Mouse (Mus musculus) lung, embryonic 14.5 days (tissue): ENCODE results near the gene Tmem80. TPM values are rescaled to one million over a fixed set of nuclear protein-coding genes. Genes with fewer than 3 reads are reported as not detected.

Experiments
- ATAC-seq: fragments of 200-750 bp; cut with Nextera tagmentation; 2 replicates; pipeline ENCODE4 v1.8.0; 2017; ENCODE audit warnings: mild to moderate bottlenecking, moderate TSS enrichment, moderate library complexity; ENCODE audit not compliant: insufficient read depth
- DNase-seq: peaks from one replicate; pipeline ENCODE4 v3.0.0-alpha.2; 2015
- H3K27ac ChIP-seq: fragments of 300-500 bp; sonication (generic); 2 replicates; pipeline ENCODE4 v1.5.1; 2014; ENCODE audit warnings: low read depth, mild to moderate bottlenecking, moderate library complexity
- H3K27me3 ChIP-seq: fragments of 300-500 bp; sonication (generic); 2 replicates; pipeline ENCODE4 v1.6.1; 2014; ENCODE audit warnings: low read length, control low read depth; ENCODE audit not compliant: insufficient read depth
- H3K36me3 ChIP-seq: fragments of 300-500 bp; sonication (generic); 2 replicates; pipeline ENCODE4 v1.6.1; 2014; ENCODE audit warnings: control low read depth; ENCODE audit not compliant: insufficient read depth
- H3K4me1 ChIP-seq: fragments of 300-500 bp; sonication (generic); 2 replicates; pipeline ENCODE4 v1.6.1; 2014; ENCODE audit warnings: antibody characterized with exemption, control low read depth; ENCODE audit not compliant: insufficient read depth
- H3K4me2 ChIP-seq: fragments of 300-500 bp; sonication (generic); 2 replicates; pipeline ENCODE4 v1.6.1; 2014; ENCODE audit warnings: mild to moderate bottlenecking
- H3K4me3 ChIP-seq: fragments of 300-500 bp; sonication (generic); 2 replicates; pipeline ENCODE4 v1.5.1; 2014; ENCODE audit warnings: low read depth, low read length
- H3K9ac ChIP-seq: fragments of 300-500 bp; sonication (generic); 2 replicates; pipeline ENCODE4 v1.6.1; 2014
- H3K9me3 ChIP-seq: fragments of 300-500 bp; sonication (generic); 2 replicates; pipeline ENCODE4 v1.6.1; 2016; ENCODE audit warnings: low read depth, low read length, control low read depth
- CTCF ChIP-seq: IDR thresholded peaks from 2 replicates; pipeline ENCODE4 v1.5.1; 2016; ENCODE audit warnings: antibody characterized with exemption, low read depth
- WGBS: fragments of 180-500 bp; shearing (Covaris S2); extraction: QIAGEN DNeasy Blood & Tissue Kit; methylation state at CpG from one replicate; pipeline ENCODE4 v1.1.7; 2014; 5-methylcytosine and 5-hydroxymethylcytosine counted together
- polyA plus RNA-seq: library from polyadenylated mRNA; unstranded; fragments of >200 nt; fragmentation: Nextera tagmentation; extraction: Ambion mirVana; gene quantifications from 2 replicates; pipeline ENCODE4 v1.2.1, GENCODE M21; 2014

Gene Tmem80
- polyA plus RNA-seq, 1 experiment from 2014 or later, result 28.8 TPM

DNA sequence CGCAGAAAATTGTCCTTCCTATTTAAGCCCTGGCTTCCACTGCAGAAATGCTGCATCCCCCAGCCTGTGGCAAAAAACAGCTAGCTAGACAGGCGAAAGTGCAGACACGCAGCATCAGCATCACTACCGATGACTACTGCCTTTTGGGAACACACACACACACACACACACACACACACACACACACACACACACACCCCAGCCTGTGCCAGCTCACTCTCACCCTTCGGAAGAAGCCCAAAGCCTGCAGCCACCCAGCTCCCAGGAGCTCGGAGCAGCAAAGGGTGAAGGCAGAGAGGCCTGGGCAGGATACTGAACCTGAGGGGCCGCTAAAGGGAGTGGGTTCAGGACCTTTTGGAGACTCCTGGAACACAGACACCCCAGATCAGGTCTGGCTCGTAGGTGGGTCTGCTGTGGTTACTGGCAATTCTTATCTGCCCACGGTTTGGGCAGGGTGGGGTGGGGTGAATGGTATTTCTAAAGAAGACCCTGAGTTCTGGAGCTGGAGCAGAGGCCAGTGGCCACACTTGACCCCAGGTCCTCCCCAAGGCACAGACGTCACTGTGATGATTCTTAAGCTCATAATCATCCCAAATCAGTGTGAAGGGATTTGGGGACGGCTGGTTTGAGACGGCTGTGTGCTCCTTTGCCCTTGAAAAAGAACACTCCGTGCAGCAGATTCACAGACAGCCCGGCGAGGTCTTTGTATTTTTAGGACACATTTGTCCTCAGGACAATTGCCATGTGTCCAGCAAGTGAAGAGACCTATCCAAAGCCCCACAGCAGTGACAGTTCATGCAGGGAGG, 34.8 kb upstream of the Tmem80 start:
- DNase-seq, result peak; percentile 22
- no peak for TF ChIP-seq CTCF
- Histone ChIP-seq H3K36me3 (peaks cover 13% of the 10 kb centered on the region; the same call in 1 of the 2 replicates), H3K4me2 (peak overlapping the region; percentile 86), H3K4me1 (peaks cover 11% of the 10 kb centered on the region), H3K9ac (no peak overlapping the region), H3K9me3 (no peaks in the 10 kb centered on the region), H3K27ac (no peak overlapping the region), H3K27me3 (peaks cover 50% of the 10 kb centered on the region), H3K4me3 (no peak overlapping the region)
- 37% methylated on average over 15 of the region's 15 CpGs for WGBS
- ATAC-seq, result no peak

GRCm38 (mm10) chr7:141293852-141294471, 33.6 kb upstream of the Tmem80 start:
- Histone ChIP-seq H3K4me2 (peak overlapping the region; percentile 77), H3K27me3 (peaks cover 50% of the 10 kb centered on the region), H3K9ac (peak overlapping the region; percentile 56), H3K9me3 (no peaks in the 10 kb centered on the region), H3K4me3 (peak overlapping the region; percentile 38), H3K27ac (no peak overlapping the region), H3K36me3 (peaks cover 19% of the 10 kb centered on the region; the same call in 1 of the 2 replicates), H3K4me1 (peaks cover 11% of the 10 kb centered on the region)
- peak; percentile 28 for TF ChIP-seq CTCF
- DNase-seq (peak; percentile 79), ATAC-seq (peak; percentile 46; the same call in 1 of the 2 replicates)
- under 1% methylated on average over 53 of the region's 53 CpGs for WGBS

GRCm38 (mm10) chr7:141294479-141294878, 33.1 kb upstream of the Tmem80 start:
- peaks cover 24% of the 10 kb centered on the region for H3K36me3 ChIP-seq
- no peak overlapping the region for H3K27ac ChIP-seq
- no peak for TF ChIP-seq CTCF
- peaks cover 11% of the 10 kb centered on the region for H3K4me1 ChIP-seq
- DNase-seq, result no peak
- WGBS, result 5% methylated on average over 22 of the region's 22 CpGs
- peak overlapping the region; percentile 56; the same call in 1 of the 2 replicates for H3K9ac ChIP-seq
- peak overlapping the region; percentile 77 for H3K4me2 ChIP-seq
- ATAC-seq, result no peak
- no peaks in the 10 kb centered on the region for H3K9me3 ChIP-seq
- peak overlapping the region; percentile 38 for H3K4me3 ChIP-seq
- H3K27me3 ChIP-seq, result peaks cover 50% of the 10 kb centered on the region

DNA sequence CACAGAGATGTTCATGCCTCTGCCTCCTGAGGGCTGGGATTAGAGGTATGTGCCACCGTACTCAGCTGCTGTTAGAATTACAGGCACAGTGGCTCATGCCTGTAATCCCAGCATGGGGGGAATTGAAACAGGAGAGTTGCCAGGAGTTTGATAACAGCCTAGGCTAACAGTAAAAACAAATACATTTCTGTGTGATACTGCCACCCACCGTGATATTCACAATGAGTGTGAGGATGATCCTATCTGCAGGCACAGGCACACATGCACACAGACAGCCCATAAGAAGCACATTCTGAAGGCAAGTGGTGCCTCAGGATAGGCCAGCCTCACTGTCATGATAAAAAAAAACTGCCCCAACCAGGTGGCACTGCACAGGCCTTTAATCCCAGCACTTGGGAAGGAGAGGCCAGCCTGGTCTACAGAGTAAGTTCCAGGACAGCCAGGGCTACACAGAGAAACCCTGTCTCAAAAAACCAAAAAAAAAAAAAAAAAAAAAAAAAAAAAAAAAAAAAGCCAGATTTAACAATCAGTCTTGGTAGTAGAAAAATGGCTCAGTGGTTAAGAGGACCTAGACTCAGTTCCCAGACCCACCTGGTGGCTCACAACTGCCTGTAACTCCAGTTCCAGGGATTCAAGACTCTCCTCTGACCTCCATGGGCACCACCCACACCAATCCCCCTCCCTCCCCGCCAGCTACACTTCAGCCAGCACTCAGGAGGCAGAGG, 29.5 kb upstream of the Tmem80 start:
- peaks cover 8% of the 10 kb centered on the region; the same call in 1 of the 2 replicates for H3K4me1 ChIP-seq
- H3K4me2 ChIP-seq, result no peak overlapping the region
- no peak for DNase-seq
- ATAC-seq, result no peak
- H3K27me3 ChIP-seq, result peaks cover 24% of the 10 kb centered on the region
- peaks cover 59% of the 10 kb centered on the region for H3K36me3 ChIP-seq
- WGBS, result 74% methylated on average over 3 of the region's 3 CpGs
- H3K4me3 ChIP-seq, result no peak overlapping the region
- H3K27ac ChIP-seq, result no peak overlapping the region
- TF ChIP-seq CTCF, result no peak
- no peaks in the 10 kb centered on the region for H3K9me3 ChIP-seq
- H3K9ac ChIP-seq, result no peak overlapping the region; the same call in 1 of the 2 replicates

DNA sequence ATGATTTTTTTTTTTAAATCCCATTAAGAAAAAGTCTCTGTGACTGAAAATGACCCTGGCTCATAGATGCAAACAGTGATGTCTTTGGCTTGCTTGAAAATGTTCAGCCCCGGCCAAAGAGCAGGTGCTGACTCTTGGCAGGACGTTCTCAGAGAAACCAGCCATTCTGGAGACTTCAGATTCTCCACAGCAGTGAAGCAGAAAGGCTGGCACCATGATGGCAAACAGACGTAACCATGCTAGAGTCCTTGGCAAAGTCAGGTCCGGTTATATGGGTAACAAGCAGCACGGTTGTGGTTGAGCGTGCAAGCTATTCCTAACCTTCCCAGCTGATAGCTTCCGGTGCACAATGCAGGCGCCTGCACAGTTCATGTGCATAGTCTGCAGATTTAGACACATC, 28.4 kb upstream of the Tmem80 start:
- 94% methylated on average over 8 of the region's 8 CpGs for WGBS
- Histone ChIP-seq H3K9ac (no peak overlapping the region), H3K9me3 (no peaks in the 10 kb centered on the region), H3K36me3 (peaks cover 70% of the 10 kb centered on the region), H3K4me3 (no peak overlapping the region), H3K27me3 (peaks cover 13% of the 10 kb centered on the region), H3K27ac (no peak overlapping the region), H3K4me2 (no peak overlapping the region), H3K4me1 (peaks cover 3% of the 10 kb centered on the region; the same call in 1 of the 2 replicates)
- DNase-seq (no peak), ATAC-seq (no peak)
- TF ChIP-seq CTCF, result no peak

DNA sequence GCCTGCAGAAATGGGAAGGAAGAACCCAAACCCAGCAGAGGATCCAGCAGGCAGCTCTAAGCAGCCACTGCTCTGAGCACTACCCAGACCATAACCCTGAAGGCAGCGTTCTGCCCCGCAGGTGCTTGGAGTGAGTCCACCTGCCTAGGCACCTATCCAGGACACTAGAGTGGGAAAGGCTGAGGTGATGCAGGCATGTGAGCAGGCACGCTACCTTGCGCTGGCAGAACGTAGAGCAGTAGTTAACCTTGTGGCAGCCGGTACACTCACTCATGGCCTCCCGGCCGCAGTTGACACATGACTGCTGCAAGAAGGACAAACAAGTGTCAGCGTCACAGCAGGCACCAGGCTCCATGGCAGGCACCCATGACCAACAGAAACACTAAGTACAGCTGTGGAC, 26.2 kb upstream of the Tmem80 start:
- H3K27ac ChIP-seq, result no peak overlapping the region
- no peak for TF ChIP-seq CTCF
- DNase-seq, result no peak
- no peaks in the 10 kb centered on the region for H3K9me3 ChIP-seq
- H3K4me1 ChIP-seq, result no peaks in the 10 kb centered on the region
- 94% methylated on average over 9 of the region's 9 CpGs for WGBS
- no peak overlapping the region for H3K4me3 ChIP-seq
- ATAC-seq, result no peak
- peaks cover 91% of the 10 kb centered on the region for H3K36me3 ChIP-seq
- no peaks in the 10 kb centered on the region for H3K27me3 ChIP-seq
- no peak overlapping the region for H3K4me2 ChIP-seq
- H3K9ac ChIP-seq, result no peak overlapping the region
